Mouse (Mus musculus) liver, postnatal 0 days (tissue): Measurements from ENCODE around the gene Mettl26.

Source experiments
- CTCF ChIP-seq: sonication (generic); IDR thresholded peaks from 2 replicates; pipeline ENCODE4 v1.5.1; 2016; ENCODE audit warnings: antibody characterized with exemption, low read depth
- EP300 ChIP-seq: IDR thresholded peaks from 2 replicates; pipeline ENCODE4 v1.6.1; 2016; ENCODE audit warnings: antibody characterized with exemption, low read depth, mild to moderate bottlenecking

- no peak for TF ChIP-seq CTCF
- TF ChIP-seq EP300, result no peak
Observed at GRCm38 (mm10) chr17:25918037-25918750, 43.3 kb downstream of the Mettl26 start.
